Mouse (Mus musculus) yolk sac, embryonic 10.5 days (tissue): Measurements from ENCODE around the gene Cycs.
"Not testable (repeated sequence)": the region's sequence is repeated elsewhere in the genome, so short reads cannot be mapped to it uniquely, and the experiment has no call there.

Experiments used
- DNase-seq: peaks from one replicate; pipeline ENCODE4 v3.0.0-alpha.2; 2017; ENCODE audit warnings: low spot score

Cycs gene

GRCm38 (mm10) chr6:50566141-50566996 is at the start of gene Cycs:
TSS of gene Cycs (minus strand) at chr6:50566538.
- peak; percentile 99 for DNase-seq

DNA sequence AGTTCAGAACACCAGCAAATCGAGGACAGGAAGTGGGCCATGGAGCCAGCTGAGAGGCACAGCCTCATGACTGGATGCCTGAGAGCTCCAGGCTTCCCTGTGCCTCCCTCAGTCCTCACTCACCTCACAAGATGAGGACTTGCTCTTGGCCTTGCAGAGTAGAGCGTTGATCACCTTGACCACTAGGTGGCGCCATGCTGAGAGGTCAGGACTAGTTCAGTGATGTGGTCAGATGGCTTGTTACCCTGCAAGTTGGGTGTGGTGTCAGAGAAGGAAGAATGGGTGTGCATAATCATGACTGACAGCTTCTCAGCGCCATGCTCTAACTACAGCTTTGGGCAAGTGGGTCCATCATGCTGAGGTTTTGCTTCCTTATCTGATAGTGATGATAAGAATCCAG is 35.3 kb upstream of the Cycs start:
- peak; percentile 36 for DNase-seq

DNA sequence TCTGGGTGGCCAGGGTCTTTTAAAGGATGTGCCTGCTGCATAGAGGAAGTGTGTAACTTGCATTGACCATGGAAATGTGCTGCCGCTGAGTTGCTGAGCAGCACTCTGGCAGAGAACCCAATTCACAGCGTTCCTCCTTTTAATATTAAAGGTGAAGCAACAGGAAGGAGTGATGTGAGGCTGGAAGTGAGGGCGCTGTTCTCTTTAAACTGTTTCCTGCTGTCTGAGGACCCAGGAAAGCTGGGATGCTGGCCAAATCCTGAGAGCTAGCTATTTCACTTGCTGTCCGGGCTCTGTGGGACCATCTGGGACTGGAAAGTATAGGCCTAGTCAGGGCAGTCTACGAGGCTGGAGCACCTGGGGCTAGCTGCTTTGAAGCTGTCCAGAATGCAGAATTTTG is 32.2 kb upstream of the Cycs start:
- no peak for DNase-seq

DNA sequence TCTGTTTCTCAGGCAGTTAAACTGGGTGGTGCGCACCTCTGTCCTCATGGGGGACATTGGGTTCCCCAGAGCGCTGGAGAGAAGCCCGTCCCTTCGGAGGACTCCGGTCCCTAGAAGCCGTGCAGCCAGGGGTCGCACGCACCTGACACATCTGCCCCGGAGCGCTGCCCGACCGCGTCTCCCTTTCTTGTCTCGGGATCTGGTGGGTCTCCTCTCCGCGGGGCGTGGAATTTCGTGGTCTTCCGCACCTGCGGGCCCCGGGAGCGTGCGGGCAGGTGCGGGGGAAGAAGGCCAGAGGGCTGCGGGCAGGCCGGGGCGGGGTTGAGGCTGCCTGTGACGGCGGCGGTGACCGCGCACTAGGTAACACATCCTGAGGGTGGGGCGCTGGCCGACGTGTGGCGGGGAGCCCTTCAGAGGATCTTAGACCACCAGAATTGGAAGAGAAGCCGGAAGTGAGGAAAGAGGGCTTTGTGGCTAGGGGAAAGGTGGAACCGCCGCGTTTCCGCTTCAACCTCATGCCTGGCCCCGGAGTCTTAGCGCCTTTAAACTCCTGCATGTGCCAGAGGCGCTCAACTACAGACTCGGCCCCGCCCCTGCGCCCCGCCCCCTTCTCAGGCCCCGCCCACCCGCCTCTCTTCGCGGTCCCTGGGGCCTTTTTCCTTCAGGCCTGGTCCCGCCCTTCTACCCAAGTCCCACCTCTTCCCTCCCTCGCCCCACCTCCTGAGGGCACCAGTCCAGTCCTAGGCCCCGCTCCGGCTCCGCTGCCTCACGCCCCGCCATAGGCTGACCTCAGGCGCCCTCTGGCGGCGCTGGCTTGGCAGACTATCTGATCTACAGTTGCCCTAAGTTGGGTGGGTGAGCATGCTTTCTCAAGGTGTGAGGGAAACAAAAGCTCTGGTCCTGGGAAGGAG is 30.2 kb upstream of the Cycs start, which contains the start of gene 4921507P07Rik:
4921507P07Rik (minus strand) TSS at position 332 of the 911 bp plus-strand sequence.
- DNase-seq, result peak; percentile 97

GRCm38 (mm10) chr6:50594372-50594771 is 28.0 kb upstream of the Cycs start:
- DNase-seq, result no peak

GRCm38 (mm10) chr6:50593334-50593845 is 27.1 kb upstream of the Cycs start:
- no peak for DNase-seq

DNA sequence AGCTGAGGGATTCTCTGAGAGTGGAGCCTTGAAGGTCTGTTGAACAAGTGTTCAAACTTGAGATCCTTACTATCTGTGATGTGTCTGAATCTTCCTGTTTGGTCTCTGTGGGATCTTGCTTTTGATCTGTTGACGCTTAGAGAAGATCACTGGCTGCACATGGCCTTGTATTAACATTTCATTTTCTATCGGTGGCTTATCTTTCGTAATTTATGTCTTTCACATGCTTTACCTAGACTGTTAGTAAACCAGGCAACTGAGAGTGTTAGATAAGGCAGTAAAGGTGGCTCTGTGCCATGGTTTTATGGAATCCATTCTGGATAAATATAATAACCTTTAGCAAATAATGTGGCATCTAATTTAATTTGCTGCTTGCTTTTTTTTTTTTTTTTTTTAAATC is 23.9 kb upstream of the Cycs start:
- DNase-seq, result no peak

GRCm38 (mm10) chr6:50588251-50588650 is 21.9 kb upstream of the Cycs start:
- peak; percentile 42 for DNase-seq

- DNase-seq, result peak; percentile 55
Observed at GRCm38 (mm10) chr6:50587412-50587811, 21.1 kb upstream of the Cycs start.

- peak; percentile 32 for DNase-seq
Observed at GRCm38 (mm10) chr6:50586316-50586715, 20.0 kb upstream of the Cycs start.

DNA sequence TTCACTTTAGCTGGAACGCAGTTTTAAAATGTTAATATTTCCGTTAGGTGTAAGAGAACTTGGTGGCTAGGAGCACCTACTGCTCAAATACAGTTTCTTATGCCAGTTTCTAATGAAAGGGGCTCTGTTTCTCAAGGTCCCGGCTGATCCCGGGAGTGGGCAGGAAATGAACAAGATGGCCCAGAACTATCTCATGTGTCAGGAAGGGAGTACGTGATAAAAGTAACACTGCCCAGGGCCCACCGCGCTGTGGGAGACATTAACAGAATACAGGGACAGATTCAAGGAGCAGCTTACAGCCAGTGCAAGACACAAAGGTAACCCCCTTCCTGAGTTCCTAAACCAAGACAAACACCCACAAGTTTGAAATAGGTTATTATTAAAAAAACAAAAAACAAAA is 19.4 kb upstream of the Cycs start:
- DNase-seq, result no peak

DNA sequence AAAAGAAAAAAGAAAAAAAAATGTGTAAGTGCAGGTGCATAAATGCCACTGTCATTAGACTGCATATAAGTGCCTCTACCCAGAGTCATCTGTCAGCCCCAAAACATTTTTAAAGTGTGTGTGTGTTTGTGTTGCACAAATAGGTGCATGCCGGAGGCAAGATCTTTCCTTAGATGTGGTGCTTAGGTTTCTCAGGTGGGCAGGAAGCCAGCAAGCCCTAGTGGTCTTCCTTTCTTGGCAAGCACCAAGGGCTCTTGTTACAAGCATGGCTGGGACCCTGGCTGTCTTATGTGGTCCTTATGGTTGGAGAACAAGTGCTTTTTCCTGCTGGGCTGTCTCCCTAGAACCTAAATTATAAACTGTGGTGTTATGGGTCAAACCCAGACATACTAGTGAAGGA is 5.3 kb upstream of the Cycs start:
- no peak for DNase-seq

GRCm38 (mm10) chr6:50566997-50567255 is 588 bp upstream of the Cycs start:
- no peak for DNase-seq

DNA sequence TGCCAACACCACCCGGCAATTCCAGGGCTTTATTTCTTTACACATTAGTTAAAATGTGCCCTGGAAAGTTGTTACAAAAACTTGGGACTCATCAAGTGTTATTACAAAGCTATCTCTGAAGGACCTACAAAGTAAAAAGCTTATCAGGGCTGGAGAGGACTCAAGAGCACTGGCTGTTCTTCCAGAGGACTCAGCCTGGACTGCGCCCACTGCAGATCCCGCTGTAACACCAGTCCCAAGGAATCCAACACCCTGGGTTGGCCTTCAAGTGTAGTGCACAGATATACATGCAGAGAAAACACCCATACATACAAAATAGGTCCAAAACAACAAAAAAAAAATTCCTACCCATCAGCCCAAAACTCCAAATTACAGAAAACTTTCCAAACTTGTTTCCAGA is 2.7 kb downstream of the Cycs start:
- no peak for DNase-seq

- no peak for DNase-seq
Observed at GRCm38 (mm10) chr6:50562421-50562820, 3.9 kb downstream of the Cycs start.

- DNase-seq, result no peak
Observed at GRCm38 (mm10) chr6:50560776-50561175, 5.6 kb downstream of the Cycs start.

DNA sequence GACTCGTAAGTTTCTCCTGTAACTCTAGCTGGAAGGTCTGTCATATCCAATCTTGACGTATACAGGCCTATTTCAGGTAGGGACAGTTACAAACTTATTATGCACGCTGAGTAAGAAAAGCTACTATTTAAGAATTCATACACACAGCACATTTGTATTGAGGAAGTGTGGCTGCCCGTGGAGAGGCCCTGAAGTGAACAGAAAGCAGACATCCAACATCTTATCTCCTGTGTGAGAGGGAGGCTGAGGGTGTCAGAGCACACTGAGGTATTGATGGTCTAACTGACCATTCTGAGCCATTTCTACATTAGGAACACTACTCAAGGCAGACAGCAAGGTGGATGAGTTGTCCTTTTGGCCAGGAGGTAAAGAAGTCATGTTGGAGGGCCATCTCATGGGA is 7.5 kb downstream of the Cycs start:
- no peak for DNase-seq

GRCm38 (mm10) chr6:50557566-50557965 is 8.8 kb downstream of the Cycs start:
- no peak for DNase-seq

GRCm38 (mm10) chr6:50554223-50554622 is 12.1 kb downstream of the Cycs start:
- DNase-seq, result not testable (repeated sequence)

GRCm38 (mm10) chr6:50552881-50553518 is 13.3 kb downstream of the Cycs start:
- peak; percentile 55 for DNase-seq

DNA sequence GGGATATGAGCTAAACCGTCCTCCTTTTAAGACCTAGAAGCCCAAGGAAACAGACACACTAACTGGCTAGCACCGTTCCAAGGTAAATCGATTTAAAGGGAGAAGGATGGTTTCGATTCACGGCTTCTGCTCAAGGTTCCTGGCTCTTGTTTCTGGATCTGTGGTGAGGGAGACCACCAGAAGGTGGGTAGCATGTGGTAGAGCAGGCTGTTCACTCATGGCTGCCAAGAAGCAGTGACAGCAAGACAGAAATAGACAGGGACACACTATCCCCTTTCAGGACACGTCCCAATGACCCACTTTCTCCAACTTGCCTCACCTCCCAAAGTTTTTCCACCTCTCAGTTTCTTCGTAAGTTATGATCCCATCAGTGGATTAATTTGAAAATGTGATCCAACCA is 16.5 kb downstream of the Cycs start:
- DNase-seq, result no peak

GRCm38 (mm10) chr6:50549051-50549450 is 17.3 kb downstream of the Cycs start:
- no peak for DNase-seq
